In genomic region chr19:45036867-45037266, GRCm38 (mm10) we compare ENCODE assay signal across 9 mouse cellular contexts. TPM values are rescaled to one million over a fixed set of nuclear protein-coding genes. Genes with fewer than 3 reads are reported as not detected.
DNase-seq lines count a peak whose midpoint lies in the region; ATAC-seq and TF ChIP-seq lines count a peak whose summit lies in the region.
"Had no signal": no experiment of that assay in that cellular context is flagged by ENCODE, and none has a peak within 500 bp of the region (broad histone marks: within the 10 kb centered on the region; RNA-seq: fewer than 3 reads in every experiment).

No protein-coding gene starts in this region.

- TF ChIP-seq CTCF in MEL (IDR thresholded peaks at IDR 0.05 in 2 of 3, conservative IDR thresholded peaks at IDR 0.05 in 1 of 3; ENCODE audit: control insufficient read depth in 1 of 3, insufficient read depth in 1 of 3, low read depth in 2 of 3, low read length in 3 of 3, poor library complexity in 1 of 3, severe bottlenecking in 1 of 3) = peak; percentile 74 to 90 (median 75)
- peak; percentile 66 for TF ChIP-seq CTCF in kidney, postnatal 0 days (IDR thresholded peaks at IDR 0.05; ENCODE audit: low read depth)

- peaks cover 8 to 11% of the 10 kb centered on the region in 2 experiments for H3K4me1 ChIP-seq in MEL (ENCODE audit: control insufficient read depth in 1 of 2, insufficient read depth in 2 of 2, low read length in 2 of 2)
- H3K4me1 ChIP-seq in kidney, postnatal 0 days (replicated peaks; ENCODE audit: insufficient read depth, low read length) = no peaks in the 10 kb centered on the region
- H3K4me1 ChIP-seq in forebrain, embryonic 14.5 days (ENCODE audit: control insufficient read depth, insufficient read depth, low read length) = no peaks in the 10 kb centered on the region

- peaks cover 7 to 9% of the 10 kb centered on the region in 2 experiments for H3K27me3 ChIP-seq in MEL (ENCODE audit: control insufficient read depth in 1 of 2, insufficient read depth in 2 of 2, low read length in 2 of 2)
- H3K27me3 ChIP-seq in kidney, postnatal 0 days (ENCODE audit: insufficient read depth, low read length) = no peaks in the 10 kb centered on the region
- H3K27me3 ChIP-seq in forebrain, embryonic 14.5 days (replicated peaks; ENCODE audit: control insufficient read depth, insufficient read depth, low read length) = no peaks in the 10 kb centered on the region

- ATAC-seq in common myeloid progenitor, adult 5-6 weeks (replicated peaks; ENCODE audit: low read depth, poor library complexity, severe bottlenecking) = peak; percentile 76
- ATAC-seq in kidney, postnatal 0 days (replicated peaks; ENCODE audit: low FRiP score, low read depth) = no peak; the same call in 1 of the 2 replicates
- peak; percentile 84 for ATAC-seq in megakaryocyte progenitor cell, adult 5-6 weeks (replicated peaks; ENCODE audit: poor library complexity)
- no peak for ATAC-seq in forebrain, embryonic 14.5 days

- TF ChIP-seq POLR2A in MEL (IDR thresholded peaks at IDR 0.05; ENCODE audit: control insufficient read depth in 1 of 2, insufficient read depth in 1 of 2, low read depth in 1 of 2, low read length in 2 of 2, poor library complexity in 1 of 2) = no peak

- H3K4me2 ChIP-seq in kidney, postnatal 0 days (ENCODE audit: low read length) = no peak overlapping the region
- no peak overlapping the region for H3K4me2 ChIP-seq in forebrain, embryonic 14.5 days (ENCODE audit: low read length)
- H3K4me2 ChIP-seq: limb, embryonic 15.5 days had no signal

- no peak overlapping the region for H3K4me3 ChIP-seq in MEL (ENCODE audit: control insufficient read depth in 1 of 2, insufficient read depth in 1 of 2, low read depth in 2 of 2, low read length in 2 of 2)
- H3K4me3 ChIP-seq in kidney, postnatal 0 days (replicated peaks; ENCODE audit: low read depth, low read length) = no peak overlapping the region
- no peak overlapping the region for H3K4me3 ChIP-seq in forebrain, embryonic 14.5 days (ENCODE audit: low read depth, low read length)
- H3K4me3 ChIP-seq: limb, embryonic 15.5 days had no signal

- 30% methylated on average over 16 of the region's 16 CpGs for WGBS in kidney, postnatal 0 days
- WGBS in forebrain, embryonic 14.5 days = 33% methylated on average over 16 of the region's 16 CpGs

- H3K36me3 ChIP-seq in MEL (ENCODE audit: control insufficient read depth in 1 of 2, insufficient read depth in 2 of 2, low read length in 2 of 2) = peaks cover 0 to 7% of the 10 kb centered on the region in 2 experiments; a peak in 2 of 4 replicates
- no peaks in the 10 kb centered on the region for H3K36me3 ChIP-seq in kidney, postnatal 0 days (ENCODE audit: insufficient read depth, low read length)
- no peaks in the 10 kb centered on the region for H3K36me3 ChIP-seq in forebrain, embryonic 14.5 days (ENCODE audit: control insufficient read depth, insufficient read depth, low read length)
- H3K36me3 ChIP-seq: limb, embryonic 15.5 days had no signal

- H3K9ac ChIP-seq in MEL (ENCODE audit: control insufficient read depth, low read depth, low read length, poor library complexity, severe bottlenecking) = no peak overlapping the region
- H3K9ac ChIP-seq in kidney, postnatal 0 days (ENCODE audit: low read depth, low read length) = no peak overlapping the region
- no peak overlapping the region for H3K9ac ChIP-seq in forebrain, embryonic 14.5 days (ENCODE audit: low read length)
- H3K9ac ChIP-seq: limb, embryonic 15.5 days had no signal

- peak; percentile 60 to 64 for DNase-seq in layer of hippocampus, postnatal 10 days (ENCODE audit: low spot score in 2 of 2)
- DNase-seq in layer of hippocampus, postnatal 36 days = no peak
- DNase-seq in MEL (ENCODE audit: low read depth, low spot score) = peak; percentile 72
- DNase-seq in kidney, postnatal 0 days (ENCODE audit: low spot score) = peak; percentile 40
- DNase-seq in yolk sac, embryonic 10.5 days (ENCODE audit: low spot score) = no peak
- no peak for DNase-seq in forebrain, embryonic 14.5 days (ENCODE audit: low spot score)

- peak; percentile 59 for TF ChIP-seq RAD21 in MEL (IDR thresholded peaks at IDR 0.05; ENCODE audit: low read depth, low read length)

- H3K79me2 ChIP-seq in MEL (ENCODE audit: control insufficient read depth, insufficient read depth, low read length, poor library complexity) = no peaks in the 10 kb centered on the region

- H3K9me3 ChIP-seq in MEL (replicated peaks; ENCODE audit: insufficient read depth, low read length) = no peaks in the 10 kb centered on the region
- H3K9me3 ChIP-seq in kidney, postnatal 0 days (replicated peaks; ENCODE audit: low read length) = no peaks in the 10 kb centered on the region
- H3K9me3 ChIP-seq in forebrain, embryonic 14.5 days (replicated peaks; ENCODE audit: control insufficient read depth, low read length) = no peaks in the 10 kb centered on the region
- H3K9me3 ChIP-seq: limb, embryonic 15.5 days had no signal

- TF ChIP-seq EP300 in MEL (IDR thresholded peaks at IDR 0.05; ENCODE audit: low read depth in 1 of 2, low read length in 2 of 2) = no peak

- H3K27ac ChIP-seq in MEL (ENCODE audit: control insufficient read depth, low read depth, low read length) = no peak overlapping the region
- no peak overlapping the region for H3K27ac ChIP-seq in kidney, postnatal 0 days
- no peak overlapping the region for H3K27ac ChIP-seq in forebrain, embryonic 14.5 days (ENCODE audit: low read depth, low read length)
- H3K27ac ChIP-seq: limb, embryonic 15.5 days had no signal

TF ChIP-seq in MEL, 35 proteins besides CTCF, POLR2A, EP300 and RAD21 (continues in another document):
- TF ChIP-seq ZNF384 (IDR thresholded peaks at IDR 0.05; ENCODE audit: low read depth, low read length) = no peak

RNA-seq across cellular contexts. Expression of gene Pdzd7, which starts 8.7 kb away (rescaled TPM):
- total RNA-seq in layer of hippocampus, postnatal 10 days (2021) = 1 to 10 TPM; 3.2 to 3.3 TPM
- 1 to 10 TPM; 2.2 to 3.4 TPM for total RNA-seq in layer of hippocampus, postnatal 36 days (2021)
- total RNA-seq in MEL (2012; rRNA removed) = 0.08 and 0.10 TPM in 2 replicates
- under 1 TPM in 1 of 2 experiments, not detected in 1; 0.56 TPM for polyA plus RNA-seq in MEL (2012; ENCODE audit: insufficient read depth in 1 of 2, insufficient read length in 2 of 2, low read depth in 1 of 2, low replicate concordance in 2 of 2, missing spikeins in 1 of 2)
- 0.23 TPM in 1 of 2 replicates, not detected in the other for total RNA-seq in common myeloid progenitor, adult 5-6 weeks (2017)
- 0.43 and 0.80 TPM in 2 replicates for polyA plus RNA-seq in kidney, postnatal 0 days (2015; fragmentation: Nextera tagmentation; extraction: Ambion mirVana)
- 0.05 TPM in 1 of 2 replicates, not detected in the other for total RNA-seq in megakaryocyte progenitor cell, adult 5-6 weeks (2015)
- not detected in 2 replicates for total RNA-seq in megakaryocyte progenitor cell, adult 5-6 weeks (2017)
- 1.1 and 1.8 TPM in 2 replicates for polyA plus RNA-seq in forebrain, embryonic 14.5 days (2014; fragmentation: Nextera tagmentation; extraction: Ambion mirVana)

RNA-seq across cellular contexts. Expression of gene Sfxn3, which starts 10.4 kb away (rescaled TPM):
- total RNA-seq in layer of hippocampus, postnatal 10 days (2021) = 100 to 1,000 TPM; 103 to 124 TPM
- 10 to 100 TPM; 82.4 to 91.5 TPM for total RNA-seq in layer of hippocampus, postnatal 36 days (2021)
- 3.6 and 5.0 TPM in 2 replicates for total RNA-seq in MEL (2012; rRNA removed)
- polyA plus RNA-seq in MEL (2012; ENCODE audit: insufficient read depth in 1 of 2, insufficient read length in 2 of 2, low read depth in 1 of 2, low replicate concordance in 2 of 2, missing spikeins in 1 of 2) = 10 to 100 TPM in 1 of 2 experiments, not detected in 1; 10.6 TPM
- total RNA-seq in common myeloid progenitor, adult 5-6 weeks (2017) = 8.6 and 11.0 TPM in 2 replicates
- polyA plus RNA-seq in kidney, postnatal 0 days (2015; fragmentation: Nextera tagmentation; extraction: Ambion mirVana) = 28.4 and 29.0 TPM in 2 replicates
- total RNA-seq in megakaryocyte progenitor cell, adult 5-6 weeks (2015) = 17.5 and 23.8 TPM in 2 replicates
- total RNA-seq in megakaryocyte progenitor cell, adult 5-6 weeks (2017) = 2.4 and 3.1 TPM in 2 replicates
- polyA plus RNA-seq in forebrain, embryonic 14.5 days (2014; fragmentation: Nextera tagmentation; extraction: Ambion mirVana) = 54.2 and 56.5 TPM in 2 replicates

RNA-seq across cellular contexts. Expression of gene Lzts2, which starts 22.7 kb away (rescaled TPM):
- total RNA-seq in layer of hippocampus, postnatal 10 days (2021) = 10 to 100 TPM; 21.3 to 23.2 TPM
- total RNA-seq in layer of hippocampus, postnatal 36 days (2021) = 10 to 100 TPM; 25.6 to 30.8 TPM
- 4.0 and 4.2 TPM in 2 replicates for total RNA-seq in MEL (2012; rRNA removed)
- 10 to 100 TPM in 1 of 2 experiments, not detected in 1; 13.1 TPM for polyA plus RNA-seq in MEL (2012; ENCODE audit: insufficient read depth in 1 of 2, insufficient read length in 2 of 2, low read depth in 1 of 2, low replicate concordance in 2 of 2, missing spikeins in 1 of 2)
- 14.2 and 16.9 TPM in 2 replicates for total RNA-seq in common myeloid progenitor, adult 5-6 weeks (2017)
- 58.6 and 69.5 TPM in 2 replicates for polyA plus RNA-seq in kidney, postnatal 0 days (2015; fragmentation: Nextera tagmentation; extraction: Ambion mirVana)
- total RNA-seq in megakaryocyte progenitor cell, adult 5-6 weeks (2015) = 4.8 and 5.1 TPM in 2 replicates
- total RNA-seq in megakaryocyte progenitor cell, adult 5-6 weeks (2017) = 7.7 and 8.6 TPM in 2 replicates
- polyA plus RNA-seq in forebrain, embryonic 14.5 days (2014; fragmentation: Nextera tagmentation; extraction: Ambion mirVana) = 15.3 and 17.2 TPM in 2 replicates

RNA-seq across cellular contexts. Expression of gene Mrpl43, which starts 30.6 kb away (rescaled TPM):
- total RNA-seq in layer of hippocampus, postnatal 10 days (2021) = 10 to 100 TPM; 45.3 to 48.9 TPM
- 10 to 100 TPM; 37.6 to 41.8 TPM for total RNA-seq in layer of hippocampus, postnatal 36 days (2021)
- 136 and 145 TPM in 2 replicates for total RNA-seq in MEL (2012; rRNA removed)
- polyA plus RNA-seq in MEL (2012; ENCODE audit: insufficient read depth in 1 of 2, insufficient read length in 2 of 2, low read depth in 1 of 2, low replicate concordance in 2 of 2, missing spikeins in 1 of 2) = 100 to 1,000 TPM in 1 of 2 experiments, not detected in 1; 136 TPM
- 19.0 and 36.4 TPM in 2 replicates for total RNA-seq in common myeloid progenitor, adult 5-6 weeks (2017)
- polyA plus RNA-seq in kidney, postnatal 0 days (2015; fragmentation: Nextera tagmentation; extraction: Ambion mirVana) = 78.9 and 79.9 TPM in 2 replicates
- 44.3 and 44.8 TPM in 2 replicates for total RNA-seq in megakaryocyte progenitor cell, adult 5-6 weeks (2015)
- 25.2 and 30.3 TPM in 2 replicates for total RNA-seq in megakaryocyte progenitor cell, adult 5-6 weeks (2017)
- polyA plus RNA-seq in forebrain, embryonic 14.5 days (2014; fragmentation: Nextera tagmentation; extraction: Ambion mirVana) = 67.1 and 68.4 TPM in 2 replicates

RNA-seq across cellular contexts. Expression of gene Twnk, which starts 31.4 kb away (rescaled TPM):
- total RNA-seq in layer of hippocampus, postnatal 10 days (2021) = 10 to 100 TPM; 14.1 to 15.1 TPM
- total RNA-seq in layer of hippocampus, postnatal 36 days (2021) = 10 to 100 TPM; 15.8 to 16.5 TPM
- total RNA-seq in MEL (2012; rRNA removed) = 35.9 and 37.5 TPM in 2 replicates
- 10 to 100 TPM in 1 of 2 experiments, not detected in 1; 55.6 TPM for polyA plus RNA-seq in MEL (2012; ENCODE audit: insufficient read depth in 1 of 2, insufficient read length in 2 of 2, low read depth in 1 of 2, low replicate concordance in 2 of 2, missing spikeins in 1 of 2)
- 31.0 and 32.2 TPM in 2 replicates for total RNA-seq in common myeloid progenitor, adult 5-6 weeks (2017)
- 15.7 and 19.4 TPM in 2 replicates for polyA plus RNA-seq in kidney, postnatal 0 days (2015; fragmentation: Nextera tagmentation; extraction: Ambion mirVana)
- total RNA-seq in megakaryocyte progenitor cell, adult 5-6 weeks (2015) = 16.5 and 18.6 TPM in 2 replicates
- 18.4 and 22.4 TPM in 2 replicates for total RNA-seq in megakaryocyte progenitor cell, adult 5-6 weeks (2017)
- polyA plus RNA-seq in forebrain, embryonic 14.5 days (2014; fragmentation: Nextera tagmentation; extraction: Ambion mirVana) = 10.6 and 11.6 TPM in 2 replicates

Comparison
In these comparisons a context has a peak if more than half of its experiments do, and no peak if none do; other contexts are left out.
1. DNase-seq: peak in layer of hippocampus, postnatal 10 days (2 of 2), MEL (single experiment) and kidney, postnatal 0 days (single experiment); none in layer of hippocampus, postnatal 36 days (0 of 2), yolk sac, embryonic 10.5 days (single experiment) and forebrain, embryonic 14.5 days (single experiment).
2. ATAC-seq: peak in common myeloid progenitor, adult 5-6 weeks (single experiment) and megakaryocyte progenitor cell, adult 5-6 weeks (single experiment); none in kidney, postnatal 0 days (single experiment) and forebrain, embryonic 14.5 days (single experiment).